Mouse (Mus musculus) kidney, adult 8-10 months (tissue): ENCODE measurements around the gene Trpm3.
"Not testable (repeated sequence)": the region's sequence is repeated elsewhere in the genome, so short reads cannot be mapped to it uniquely, and the experiment has no call there.

ENCODE experiments used
- DNase-seq, 2 experiments: peaks; one replicate each; pipeline ENCODE4 v3.0.0; 2022

Trpm3 gene

DNA sequence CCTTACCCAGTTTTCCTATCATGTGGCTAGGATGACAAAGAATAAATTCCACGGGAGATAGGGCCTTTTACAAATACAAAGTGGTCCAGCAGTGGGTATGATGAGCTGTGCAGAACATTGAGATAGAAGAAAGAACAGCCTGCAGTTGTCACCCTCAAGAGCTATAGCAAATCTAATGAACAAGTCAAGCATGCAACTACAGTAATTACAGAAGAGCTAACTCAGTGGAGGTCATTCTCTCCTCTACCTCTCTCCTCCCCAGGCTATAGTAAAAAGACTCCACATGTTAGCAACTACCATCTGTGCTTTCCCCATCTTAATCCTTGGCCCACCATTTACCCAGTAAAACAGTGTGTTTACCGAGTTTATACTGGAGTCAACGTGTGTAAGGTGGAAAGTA is 629.4 kb downstream of the Trpm3 start:
- DNase-seq: no peak

DNA sequence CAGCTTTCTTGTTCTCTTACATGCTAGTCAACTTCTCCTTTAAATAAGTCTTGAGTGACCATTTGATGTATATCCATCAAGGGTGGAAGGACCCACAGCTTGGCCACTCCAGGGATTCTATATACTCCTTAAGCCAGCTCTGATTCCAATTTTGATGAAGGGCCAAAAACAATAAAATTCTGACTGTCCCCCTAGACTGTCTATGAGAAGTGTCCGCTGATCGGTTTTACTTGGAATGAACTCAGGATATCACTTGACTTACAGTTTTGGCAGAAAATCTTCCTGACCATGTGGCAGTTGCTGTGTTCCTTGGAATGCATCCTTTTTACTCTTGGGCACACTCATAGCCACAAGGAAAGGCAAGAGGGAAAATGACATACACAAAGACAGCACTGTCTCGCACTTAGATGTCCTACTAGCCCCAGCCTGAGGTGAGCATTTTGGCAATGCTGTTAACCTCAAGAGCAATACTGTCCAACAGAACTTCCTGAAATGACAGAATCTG is 636.4 kb downstream of the Trpm3 start:
- DNase-seq: no peak

DNA sequence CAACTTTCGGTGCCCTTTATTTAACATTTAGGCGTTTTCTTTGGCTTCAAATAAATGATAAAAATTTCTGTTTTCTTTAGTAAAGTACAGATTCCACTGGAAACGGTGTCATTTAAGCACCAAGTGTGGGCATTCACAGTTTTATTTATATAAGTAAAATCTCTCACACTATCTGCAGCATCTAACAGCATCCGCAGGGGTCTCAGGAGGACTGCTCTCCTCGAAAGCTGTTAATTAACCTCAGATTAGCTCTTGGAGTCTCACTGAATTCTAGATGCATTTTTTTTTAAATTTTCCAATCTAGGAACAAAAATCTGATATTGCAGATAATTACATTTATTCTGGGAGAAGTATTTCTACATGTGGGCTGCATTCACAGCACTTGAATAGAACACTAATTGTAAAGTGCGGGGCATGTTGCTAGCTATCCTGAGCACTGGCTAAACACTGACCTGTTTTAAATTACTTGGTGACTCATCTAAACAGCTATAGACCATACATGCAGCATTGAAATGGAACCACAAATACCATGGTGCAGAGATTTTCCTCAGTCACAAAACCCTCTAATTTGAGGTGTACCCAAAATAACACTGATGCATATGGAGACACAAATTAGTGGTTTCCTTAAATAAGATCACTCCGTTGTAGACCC is 641.5 kb downstream of the Trpm3 start:
- no peak for DNase-seq

DNA sequence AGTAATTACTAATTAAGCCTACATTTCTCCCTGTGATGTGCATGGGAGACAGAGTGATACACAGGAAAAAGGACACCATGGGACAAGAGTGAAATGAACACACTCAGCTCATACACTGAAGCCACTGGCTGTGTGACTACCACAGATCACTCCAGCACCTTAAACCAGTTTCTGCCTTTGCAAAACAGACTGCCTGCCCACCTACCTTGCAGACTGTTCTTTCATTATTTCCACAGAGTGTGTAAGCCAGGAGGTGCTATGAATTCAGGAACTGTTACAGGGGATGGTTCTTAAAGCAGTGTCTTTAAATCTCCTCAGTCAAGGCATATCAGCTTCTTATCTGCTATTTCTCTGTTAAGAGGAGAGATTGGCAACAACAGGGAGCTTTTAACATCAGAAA is 642.7 kb downstream of the Trpm3 start:
- DNase-seq: no peak

DNA sequence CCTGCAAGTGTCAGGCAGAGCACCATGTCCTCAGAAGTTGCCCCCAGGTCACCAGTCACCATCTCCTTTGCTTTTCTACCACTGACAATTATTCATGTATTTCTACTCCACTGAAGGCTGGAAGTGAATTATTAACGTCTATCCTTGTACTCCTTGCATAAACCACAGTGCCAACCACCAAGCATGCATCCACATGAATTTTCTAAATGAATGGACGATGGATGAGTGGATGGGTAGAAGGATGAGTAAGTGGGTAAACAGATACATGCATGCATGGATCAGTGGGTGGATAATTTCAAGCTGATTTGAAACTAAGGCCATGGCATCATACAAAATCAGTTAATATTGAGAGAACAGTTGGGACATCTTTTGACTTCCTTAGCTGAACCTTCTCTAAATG is 644.9 kb downstream of the Trpm3 start:
- DNase-seq: peak in 1 of 2 experiments; percentile 0

DNA sequence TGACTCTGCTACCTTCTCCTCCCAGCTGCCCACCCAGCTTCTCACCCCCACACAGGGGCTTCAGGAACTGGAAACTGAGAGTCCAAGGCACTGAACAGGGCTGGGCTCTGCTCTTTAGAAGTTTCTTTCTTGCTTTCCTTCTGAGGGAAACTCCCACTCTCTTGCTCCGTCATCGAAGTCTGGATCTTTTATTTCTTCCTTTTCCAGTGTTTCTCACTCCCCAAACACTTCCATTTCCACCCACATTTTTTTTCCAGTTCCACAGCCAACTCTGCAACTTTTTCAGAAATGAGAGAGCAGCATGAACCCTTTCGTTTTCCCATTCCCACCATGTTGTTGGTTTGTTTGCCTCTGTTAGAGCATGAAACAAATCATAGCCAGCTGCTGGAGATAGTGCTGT is 650.9 kb downstream of the Trpm3 start:
- DNase-seq: no peak

DNA sequence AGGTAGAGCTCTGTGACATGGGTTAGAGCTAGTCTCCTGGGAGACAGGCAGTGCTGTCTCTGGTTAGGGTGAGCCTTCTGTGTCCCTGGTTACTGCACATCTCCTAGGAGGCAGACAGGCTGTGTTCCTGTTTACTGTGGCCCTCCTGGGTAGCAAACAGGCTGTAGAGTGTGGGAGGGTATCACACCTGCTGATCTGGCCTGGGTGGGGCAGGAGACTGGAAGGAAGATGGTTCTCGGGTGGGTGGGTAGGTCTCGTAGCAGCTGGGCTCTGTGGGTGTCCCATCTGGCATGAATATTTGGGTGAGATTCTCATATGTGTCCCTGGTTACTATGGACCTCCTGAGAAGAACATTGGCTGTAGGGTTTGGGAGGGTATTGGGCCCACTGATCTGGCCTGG is 658.1 kb downstream of the Trpm3 start:
- DNase-seq: no peak

DNA sequence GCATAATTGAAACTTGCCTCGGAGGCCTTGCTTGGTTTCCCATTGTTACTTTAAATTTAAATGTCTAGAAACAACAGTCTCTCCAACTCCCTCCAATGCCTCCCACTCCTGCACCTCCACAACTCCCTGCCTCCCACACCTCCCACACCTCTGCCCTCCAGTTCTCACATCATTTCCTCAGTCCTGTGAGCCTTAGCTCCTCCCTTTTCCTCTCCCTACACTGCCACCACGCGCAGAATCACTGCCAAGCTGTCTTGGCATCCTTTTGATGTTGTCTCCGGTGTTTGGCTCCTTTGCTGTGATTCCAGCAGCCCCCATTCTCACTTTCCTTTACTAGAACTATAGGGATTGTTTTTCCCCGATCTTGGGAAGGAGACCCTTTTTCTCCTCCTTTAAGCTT is 661.6 kb downstream of the Trpm3 start:
- DNase-seq: no peak

DNA sequence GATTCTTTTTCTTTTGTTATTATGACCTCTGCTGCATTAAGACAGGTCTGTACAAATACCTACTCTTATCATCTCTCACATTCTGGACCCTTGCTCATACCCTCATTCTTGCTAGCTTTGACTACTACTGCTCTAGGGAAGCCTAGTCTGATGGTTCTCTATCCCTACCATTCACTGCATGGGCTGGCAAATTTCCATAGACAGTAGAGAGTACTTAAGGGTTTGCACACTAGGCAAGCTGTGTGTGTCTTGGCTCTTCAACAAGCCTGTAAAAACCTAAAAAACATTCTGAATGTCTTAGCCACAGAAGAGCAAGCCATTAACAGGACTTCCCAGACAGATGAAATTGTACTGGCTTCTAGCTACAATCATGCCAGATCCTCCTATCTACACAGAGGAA is 664.5 kb downstream of the Trpm3 start:
- no peak for DNase-seq

DNA sequence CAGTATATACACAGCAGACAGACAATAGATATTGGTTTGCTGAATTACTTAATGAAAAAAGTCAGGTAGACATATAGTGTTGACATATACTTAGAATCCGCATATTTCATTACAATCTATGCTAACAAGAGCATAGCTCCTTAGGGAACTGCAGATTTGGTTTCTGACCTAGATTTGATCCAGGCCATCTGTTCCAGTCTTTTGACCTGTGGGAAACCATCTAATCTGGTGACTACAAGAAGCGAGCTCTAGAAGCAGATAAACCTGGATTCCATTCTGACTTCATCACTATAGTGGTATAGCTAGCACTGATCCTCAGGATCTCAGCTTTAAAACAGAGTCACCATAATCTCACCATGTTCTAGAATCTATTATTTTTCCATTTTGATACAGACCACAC is 665.5 kb downstream of the Trpm3 start:
- no peak for DNase-seq

DNA sequence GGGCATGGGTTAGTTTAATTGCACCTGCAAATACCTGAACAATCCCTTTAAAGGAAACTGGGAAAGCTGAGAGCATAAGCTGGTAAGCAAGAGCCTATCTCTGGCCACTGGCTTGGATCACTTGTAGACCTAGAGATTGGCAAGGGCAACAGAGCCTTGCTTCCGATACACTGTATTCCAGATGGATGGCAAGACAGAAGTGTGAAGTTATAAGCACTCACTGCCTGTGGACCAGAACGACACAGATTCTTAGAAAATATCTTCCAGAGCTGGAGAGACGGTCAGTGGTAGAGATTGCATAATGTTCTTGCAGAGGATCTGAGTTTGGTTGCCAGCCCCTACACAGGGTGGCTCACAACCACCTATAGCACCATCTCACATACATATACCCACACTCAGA is 671.4 kb downstream of the Trpm3 start:
- DNase-seq: no peak

DNA sequence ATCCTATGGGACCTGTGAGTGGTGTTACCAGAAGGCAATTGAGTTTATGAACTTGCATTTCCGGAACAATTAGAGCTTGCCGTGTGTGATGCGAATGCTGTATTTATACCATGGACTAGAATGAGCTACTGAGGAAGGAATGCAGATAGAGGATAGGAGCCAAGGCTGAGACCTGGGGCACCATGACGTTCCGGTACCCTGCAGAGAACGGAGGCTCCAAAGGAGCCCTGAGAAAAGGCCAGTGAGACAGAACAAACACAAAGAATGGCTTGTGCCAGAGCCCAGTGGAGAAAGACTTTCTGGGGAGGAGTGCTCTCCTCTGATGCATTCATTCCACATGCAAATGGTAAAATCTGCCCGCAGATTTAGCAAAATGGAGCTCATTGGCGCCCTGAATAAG is 682.9 kb downstream of the Trpm3 start:
- DNase-seq: no peak

DNA sequence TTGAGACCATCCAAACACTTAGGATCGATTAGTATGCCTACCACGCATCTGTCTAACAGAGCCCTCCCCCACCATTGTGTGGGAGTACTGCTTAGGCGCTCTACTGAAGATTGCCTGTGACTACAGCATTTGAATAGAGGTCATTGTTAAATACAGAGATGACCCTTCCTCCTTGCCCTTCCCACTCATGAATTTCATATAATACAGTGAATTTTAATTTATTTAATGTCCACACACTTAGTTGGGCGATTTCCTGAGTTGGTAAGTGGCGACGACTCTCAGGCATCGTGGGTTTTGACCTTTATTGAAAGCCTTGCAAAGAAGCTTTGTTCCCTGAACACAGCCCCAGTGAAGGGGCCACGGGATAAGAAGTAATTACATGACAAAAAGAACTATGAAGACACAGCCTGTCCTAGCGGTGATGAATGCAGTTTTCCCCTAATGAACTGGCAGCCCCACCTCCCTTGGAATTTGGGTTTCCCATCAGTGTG is 684.7 kb downstream of the Trpm3 start:
- no peak for DNase-seq

DNA sequence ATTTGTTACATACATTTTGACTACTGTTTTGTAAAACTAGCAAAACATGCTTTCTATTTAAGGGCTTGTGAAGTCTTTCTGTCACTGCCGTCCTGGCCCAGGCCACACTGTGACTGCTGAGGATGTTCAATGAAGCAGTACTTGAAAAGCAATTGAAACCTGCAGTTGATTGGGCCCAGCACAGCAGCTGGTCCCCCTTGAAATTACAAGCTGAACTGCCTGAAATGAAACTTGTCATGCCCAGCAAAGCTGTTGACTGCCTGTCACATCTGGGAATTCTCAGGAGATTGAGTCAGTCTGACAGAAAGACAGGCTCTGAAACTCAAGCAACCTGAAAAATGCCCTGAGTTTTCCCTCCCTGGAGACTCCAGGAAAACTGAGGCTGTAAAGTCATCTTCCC is 687.0 kb downstream of the Trpm3 start:
- no peak for DNase-seq

DNA sequence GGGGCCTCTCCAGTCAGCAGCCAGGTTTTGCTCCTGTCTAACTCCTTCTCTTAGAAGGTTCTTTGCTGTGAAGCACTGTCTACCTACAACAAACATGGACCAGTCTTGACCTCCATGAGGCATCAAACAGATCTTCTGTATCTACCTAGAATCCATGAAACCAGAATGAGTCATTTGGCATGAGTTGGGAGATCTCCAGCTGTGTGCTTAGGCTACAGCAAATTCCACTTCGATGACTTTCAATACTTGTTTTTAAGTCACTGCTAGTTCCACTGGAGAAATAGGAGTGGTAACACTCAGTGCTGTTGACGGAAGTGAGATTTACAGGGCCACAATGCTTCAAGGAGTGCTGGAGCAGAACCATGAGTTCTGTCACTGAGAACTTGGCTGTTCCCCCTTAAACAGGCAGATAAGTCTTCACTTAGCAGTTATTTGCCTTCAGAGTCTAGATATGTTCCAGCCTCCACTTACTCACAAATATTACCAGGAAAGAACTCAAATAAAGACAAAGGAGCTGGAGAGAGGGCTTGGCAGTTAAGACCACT is 689.4 kb downstream of the Trpm3 start:
- DNase-seq: no peak

DNA sequence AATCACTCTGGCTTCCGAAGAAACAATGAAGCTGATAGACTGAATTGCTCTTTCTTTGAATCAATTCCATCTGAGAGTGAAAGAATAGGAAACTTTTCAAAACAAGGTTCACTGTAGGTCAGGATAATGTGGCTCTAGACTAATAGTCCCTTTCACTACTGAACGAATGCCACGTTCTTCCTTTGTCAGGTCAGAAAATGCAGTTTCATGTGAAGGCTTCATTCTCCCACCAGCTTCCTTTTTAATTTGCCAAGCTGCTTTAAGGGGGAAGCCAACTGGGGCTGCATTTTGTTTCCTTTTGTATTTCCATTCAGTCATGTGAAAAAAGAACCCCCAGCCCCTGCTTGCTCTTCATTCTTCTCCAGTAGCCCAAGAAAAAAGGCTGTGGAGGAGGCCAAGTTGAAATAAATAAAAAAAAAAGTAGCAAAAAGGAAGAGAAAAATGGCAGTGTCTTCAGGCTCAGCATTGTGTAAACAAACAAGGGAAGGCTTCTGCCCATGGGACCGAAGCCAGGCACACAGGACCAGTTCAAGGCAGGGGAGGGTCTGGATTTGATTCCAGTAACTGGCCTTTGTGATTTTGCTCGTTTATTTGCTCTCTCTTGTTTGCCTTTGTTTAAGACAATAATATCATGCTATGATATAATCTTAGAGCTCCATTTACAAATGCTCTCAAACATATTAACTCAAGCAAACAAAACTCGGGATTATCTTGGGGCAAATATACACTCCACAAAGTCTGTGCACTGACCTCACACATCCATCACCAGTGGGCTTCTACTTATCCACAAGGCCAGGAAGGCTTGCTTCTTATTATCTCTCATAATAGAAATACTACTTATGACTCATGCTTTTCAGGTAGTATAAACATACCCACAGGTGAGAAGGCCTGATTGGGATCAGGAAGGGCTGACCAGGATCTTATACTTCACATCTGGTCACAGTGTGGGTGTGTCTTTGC is 702.5 kb downstream of the Trpm3 start:
- DNase-seq: no peak

DNA sequence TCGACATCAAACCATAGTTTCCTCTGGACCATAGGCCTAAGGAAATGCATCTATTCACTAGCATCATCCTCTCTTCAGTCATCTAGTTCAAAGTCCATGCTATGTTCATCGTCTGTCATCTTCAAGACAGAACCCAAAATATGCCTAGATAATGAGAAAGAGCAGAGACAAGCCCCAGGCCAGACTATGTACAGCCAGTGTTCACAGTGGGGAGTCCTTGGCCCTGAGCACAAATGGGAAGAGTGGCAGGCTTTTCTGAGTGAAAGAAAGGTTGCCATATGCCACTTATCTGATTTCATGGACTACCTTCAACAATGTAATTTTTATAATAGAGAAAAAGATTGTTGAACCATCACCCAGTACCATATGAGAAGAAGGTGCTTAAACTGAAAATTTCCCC is 703.9 kb downstream of the Trpm3 start:
- DNase-seq: no peak

DNA sequence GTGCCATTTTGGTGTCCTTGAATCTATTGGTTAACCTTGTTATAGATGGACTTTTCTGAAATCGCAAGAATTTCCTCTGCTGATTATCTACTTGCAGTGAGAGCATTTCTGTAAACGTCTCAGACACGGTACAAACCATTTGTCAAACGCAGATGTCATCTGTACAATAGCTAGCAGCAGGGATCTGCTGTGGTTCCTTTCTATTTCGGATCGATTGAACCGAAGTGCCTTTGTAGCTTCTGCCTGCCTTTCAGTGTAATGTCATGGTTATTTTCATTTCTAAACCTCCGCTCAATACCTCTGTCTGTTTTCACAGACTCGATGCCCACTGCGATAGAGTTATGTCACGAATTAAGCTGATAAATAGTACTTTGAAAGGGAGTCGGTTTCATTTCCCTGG is 708.9 kb downstream of the Trpm3 start:
- no peak for DNase-seq

DNA sequence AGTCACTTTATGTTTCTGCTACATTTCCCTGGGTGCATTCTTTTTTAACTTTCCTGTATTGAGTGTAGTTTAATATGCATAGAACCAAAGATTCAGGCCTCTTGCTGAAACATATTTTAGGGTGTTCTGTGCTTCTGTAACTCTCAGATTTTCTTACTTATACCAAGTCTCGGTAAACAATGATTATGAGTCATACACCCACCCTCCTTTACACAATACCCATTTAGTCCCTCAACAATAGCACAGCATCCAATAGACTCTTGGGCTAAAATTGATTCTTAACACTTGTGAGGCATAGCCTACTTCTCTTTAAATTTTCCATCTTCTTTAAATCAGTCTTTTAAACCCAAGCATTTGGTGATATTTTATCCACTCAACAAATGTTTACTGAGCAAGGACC is 709.4 kb downstream of the Trpm3 start:
- no peak for DNase-seq

DNA sequence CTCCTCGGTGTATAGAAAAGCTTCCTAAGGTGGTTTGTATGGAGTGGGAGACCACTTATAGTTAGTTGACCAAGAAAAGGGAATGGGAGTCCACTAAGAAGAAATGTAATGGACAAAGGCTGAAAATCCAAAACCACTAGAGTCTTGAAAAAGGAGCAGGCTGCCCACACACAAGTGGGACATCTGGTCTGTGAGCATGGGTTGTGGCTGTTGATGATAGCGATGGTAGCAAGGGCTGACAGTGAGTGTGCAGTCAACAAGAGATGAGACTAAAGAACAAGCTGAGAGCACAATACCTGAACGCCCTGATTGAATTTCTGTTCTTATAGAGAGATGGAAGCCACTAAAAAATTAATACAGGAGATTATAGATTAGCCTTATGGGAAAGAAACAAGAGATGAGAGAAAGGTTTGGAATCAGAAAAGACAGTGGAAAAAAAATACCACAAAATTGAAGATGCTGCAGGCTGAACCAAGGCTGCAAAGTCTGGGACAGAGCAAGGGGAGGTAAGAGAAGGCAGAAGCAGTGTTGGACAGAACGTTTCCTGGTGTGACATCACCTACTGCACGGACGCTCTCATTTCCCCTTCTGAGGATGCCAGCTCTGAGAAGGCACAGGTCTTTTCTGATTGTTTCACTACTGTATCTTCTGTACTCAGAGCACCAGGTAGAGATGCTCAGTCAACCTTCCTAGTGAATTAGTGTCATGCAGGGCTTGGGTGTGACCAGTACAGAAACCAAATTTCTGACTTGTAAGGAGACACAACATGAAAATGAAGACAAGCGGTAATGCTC is 710.1 kb downstream of the Trpm3 start:
- no peak for DNase-seq

DNA sequence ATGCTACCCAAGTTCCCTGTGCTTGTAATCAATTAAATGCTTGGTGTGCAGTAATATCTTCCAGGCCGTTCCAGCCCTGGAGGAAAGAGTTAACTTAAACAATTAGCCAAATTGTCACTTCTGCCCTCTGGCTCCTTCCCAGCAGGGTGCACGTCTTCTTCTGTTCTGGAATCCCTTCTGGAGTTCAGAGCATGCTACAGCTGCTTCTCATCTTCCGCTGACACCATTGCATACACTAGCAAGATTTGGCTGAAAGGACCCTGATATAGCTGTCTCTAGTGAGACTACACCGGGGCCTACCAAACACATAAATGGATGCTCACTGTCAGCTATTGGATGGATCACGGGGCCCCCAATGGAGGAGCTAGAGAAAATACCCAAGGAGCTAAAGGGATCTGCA is 712.6 kb downstream of the Trpm3 start:
- DNase-seq: not testable (repeated sequence)

DNA sequence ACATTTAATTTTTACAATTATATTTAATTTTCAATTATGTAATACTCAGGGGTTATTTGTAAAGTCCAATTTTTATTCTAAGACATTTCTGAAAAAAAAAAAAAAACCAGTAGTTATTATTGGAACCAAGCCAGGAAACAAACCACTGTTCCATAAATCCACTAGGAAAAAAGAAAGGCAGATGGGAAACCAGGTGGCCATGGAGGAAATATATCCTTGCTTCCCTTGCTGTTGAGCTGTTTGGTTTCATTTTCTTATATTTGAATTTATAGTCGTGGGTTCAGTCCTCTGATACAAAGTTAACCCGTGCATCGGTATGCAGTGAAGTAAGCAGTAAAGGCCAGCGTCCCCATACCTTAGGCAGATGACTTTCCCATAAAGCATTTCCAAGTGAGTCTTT is 720.8 kb downstream of the Trpm3 start:
- no peak for DNase-seq

DNA sequence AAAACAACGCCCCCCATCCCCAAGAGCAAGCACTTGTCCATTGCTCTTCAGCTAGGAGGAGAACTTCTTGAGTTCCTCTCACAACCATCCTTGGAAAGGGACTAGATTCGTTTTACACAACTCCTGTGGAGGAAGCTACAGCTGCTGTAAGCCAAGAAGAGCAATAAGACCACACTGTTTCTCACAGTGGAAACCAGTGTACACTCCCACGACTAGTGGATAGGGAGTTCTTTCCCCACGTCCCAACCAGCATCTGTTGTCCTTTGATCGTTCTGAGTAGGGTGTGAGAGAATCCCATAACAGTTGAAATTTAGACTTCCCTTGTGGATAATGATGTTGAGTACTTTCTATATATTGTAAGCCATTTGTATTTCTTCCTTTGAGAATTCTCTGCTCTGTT is 728.6 kb downstream of the Trpm3 start:
- no peak for DNase-seq
